Mouse (Mus musculus): Measurements from ENCODE around the gene Ets1. TPM values are rescaled to one million over a fixed set of nuclear protein-coding genes. Genes with fewer than 3 reads are reported as not detected.

Ets1 gene
- polyA plus RNA-seq, 1 experiment from 2014 or later, result 355 TPM

GRCm38 (mm10) chr9:32666611-32667517 lies 30.8 kb downstream of the Ets1 start:
- DNase-seq (ENCODE audit: low spot score), result no peak

GRCm38 (mm10) chr9:32667518-32667908 lies 31.5 kb downstream of the Ets1 start:
- no peak for DNase-seq (ENCODE audit: low spot score)

GRCm38 (mm10) chr9:32668075-32668673 lies 32.2 kb downstream of the Ets1 start:
- peak; percentile 44 for DNase-seq (ENCODE audit: low spot score)

- no peak for DNase-seq (ENCODE audit: low spot score)
Observed at GRCm38 (mm10) chr9:32669397-32669796, 33.4 kb downstream of the Ets1 start.

- peak; percentile 82 for DNase-seq (ENCODE audit: low spot score)
Observed at GRCm38 (mm10) chr9:32671970-32672859, 36.2 kb downstream of the Ets1 start.

- DNase-seq (ENCODE audit: low spot score), result no peak
Observed at GRCm38 (mm10) chr9:32673923-32674322, 37.9 kb downstream of the Ets1 start.

GRCm38 (mm10) chr9:32675671-32676409 lies 39.8 kb downstream of the Ets1 start:
- DNase-seq (ENCODE audit: low spot score), result no peak

- peak; percentile 64 for DNase-seq (ENCODE audit: low spot score)
Observed at GRCm38 (mm10) chr9:32676480-32676879, 40.5 kb downstream of the Ets1 start.

- DNase-seq (ENCODE audit: low spot score), result peak; percentile 34
Observed at GRCm38 (mm10) chr9:32677646-32678045, 41.6 kb downstream of the Ets1 start.

- DNase-seq (ENCODE audit: low spot score), result no peak
Observed at GRCm38 (mm10) chr9:32678120-32678757, 42.2 kb downstream of the Ets1 start.

GRCm38 (mm10) chr9:32679531-32679930 lies 43.5 kb downstream of the Ets1 start:
- DNase-seq (ENCODE audit: low spot score), result no peak

GRCm38 (mm10) chr9:32680201-32680600 lies 44.2 kb downstream of the Ets1 start:
- DNase-seq (ENCODE audit: low spot score), result no peak

- no peak for DNase-seq (ENCODE audit: low spot score)
Observed at GRCm38 (mm10) chr9:32685793-32686558, 50.0 kb downstream of the Ets1 start.

- DNase-seq (ENCODE audit: low spot score), result no peak
Observed at GRCm38 (mm10) chr9:32688351-32688750, 52.3 kb downstream of the Ets1 start.

- DNase-seq (ENCODE audit: low spot score), result no peak
Observed at GRCm38 (mm10) chr9:32691151-32691925, 55.3 kb downstream of the Ets1 start.

GRCm38 (mm10) chr9:32692944-32693343 lies 56.9 kb downstream of the Ets1 start:
- no peak for DNase-seq (ENCODE audit: low spot score)

- DNase-seq (ENCODE audit: low spot score), result peak; percentile 24
Observed at GRCm38 (mm10) chr9:32693411-32693810, 57.4 kb downstream of the Ets1 start.

GRCm38 (mm10) chr9:32694111-32694824 lies 58.2 kb downstream of the Ets1 start:
- no peak for DNase-seq (ENCODE audit: low spot score)
